Mouse (Mus musculus) ovary, adult 18-20 months (tissue): ENCODE results near the gene Cacnb2.

Experiments
- DNase-seq: peaks from one replicate; pipeline ENCODE4 v3.0.0; 2022; ENCODE audit warnings: low spot score, mixed read lengths

Cacnb2 gene

GRCm38 (mm10) chr2:14873116-14873515, 270.2 kb downstream of the Cacnb2 start:
- DNase-seq, result no peak

DNA sequence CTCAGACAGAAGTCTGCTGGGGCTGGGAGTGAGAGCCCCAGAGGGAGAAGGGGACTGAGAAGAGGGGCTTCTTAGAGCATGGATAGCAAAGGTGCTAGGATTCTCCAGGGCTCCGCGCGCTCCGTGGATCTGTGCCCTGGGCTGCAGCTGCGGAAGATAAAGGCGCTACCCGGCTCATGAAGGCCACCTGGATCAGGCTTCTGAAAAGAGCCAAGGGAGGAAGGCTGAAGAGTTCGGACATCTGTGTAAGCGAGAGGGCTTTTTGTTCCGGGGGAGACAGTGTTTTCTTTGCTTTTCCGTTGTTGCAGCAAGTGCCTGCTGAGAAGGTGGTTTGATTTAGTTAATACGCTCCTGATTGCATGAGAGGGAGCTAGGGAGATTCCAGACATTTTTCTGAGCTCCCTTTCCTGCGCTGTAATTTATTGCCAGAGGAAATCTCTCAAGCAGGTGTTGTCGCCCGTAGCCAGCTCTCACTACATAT, 270.9 kb downstream of the Cacnb2 start:
- peak; percentile 18 for DNase-seq

GRCm38 (mm10) chr2:14874281-14875037, 271.6 kb downstream of the Cacnb2 start:
- DNase-seq, result no peak

- no peak for DNase-seq
Measured at GRCm38 (mm10) chr2:14875121-14875520, 272.2 kb downstream of the Cacnb2 start.

DNA sequence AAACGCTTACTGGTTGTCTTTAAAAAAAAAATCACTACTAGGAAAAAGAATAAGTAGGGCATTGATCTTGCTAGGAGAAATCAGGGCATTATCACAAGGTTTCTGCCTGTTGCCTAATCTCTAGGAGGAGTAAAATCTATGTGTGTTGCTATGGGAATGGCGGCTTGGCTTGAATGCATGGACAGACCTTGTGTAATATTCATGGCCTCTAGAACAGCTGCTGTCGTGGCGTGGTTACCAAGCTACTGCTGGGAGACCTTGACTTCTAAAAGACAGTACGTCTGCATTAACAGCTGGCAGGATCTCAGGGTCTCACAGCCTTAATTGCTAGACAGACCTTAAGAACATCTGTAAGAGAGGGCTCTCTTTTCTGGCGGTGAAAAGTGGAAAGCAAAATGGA, 272.7 kb downstream of the Cacnb2 start:
- peak; percentile 31 for DNase-seq

GRCm38 (mm10) chr2:14878953-14879352, 276.1 kb downstream of the Cacnb2 start:
- DNase-seq, result no peak

GRCm38 (mm10) chr2:14883460-14883859, 280.6 kb downstream of the Cacnb2 start:
- DNase-seq, result no peak

DNA sequence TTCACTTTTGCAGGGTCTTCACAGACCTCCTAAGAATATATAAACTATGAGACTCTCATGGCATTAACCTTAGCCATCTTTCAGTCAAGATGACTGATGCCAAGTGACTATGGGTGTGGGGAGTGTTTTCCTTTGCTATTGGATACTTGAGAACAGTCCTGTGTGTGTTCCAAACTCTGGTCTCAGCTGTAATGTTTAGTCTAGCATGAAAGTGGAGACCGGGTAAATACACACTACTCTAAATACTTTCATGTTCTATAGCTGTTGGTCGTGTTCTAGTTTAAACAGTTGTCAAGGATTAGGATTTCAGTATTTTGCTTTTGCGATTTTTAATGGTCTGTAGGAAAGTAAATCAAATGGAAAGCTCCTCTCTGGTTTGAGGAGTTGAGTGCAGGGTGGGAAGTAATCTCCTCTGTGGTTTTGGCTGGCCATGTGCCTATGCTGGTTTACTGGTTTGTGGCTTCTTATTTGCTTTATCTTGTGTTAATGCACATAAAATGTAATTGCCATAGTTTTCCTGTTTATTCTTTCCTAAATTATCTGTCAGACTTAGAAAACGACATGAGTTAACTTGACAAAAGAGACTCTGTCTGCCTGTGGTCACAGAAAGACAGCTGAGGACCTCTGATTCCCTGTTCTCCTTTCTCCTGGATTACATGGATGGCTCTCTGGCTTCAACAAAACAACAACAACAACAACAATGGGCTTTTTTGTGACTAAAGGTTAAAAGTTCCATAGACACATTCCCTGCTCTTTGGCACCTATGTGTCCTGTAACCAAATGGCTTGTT, 285.7 kb downstream of the Cacnb2 start:
- DNase-seq, result no peak

GRCm38 (mm10) chr2:14903837-14904236, 300.9 kb downstream of the Cacnb2 start:
- DNase-seq, result no peak

- no peak for DNase-seq
Measured at GRCm38 (mm10) chr2:14904865-14905264, 302.0 kb downstream of the Cacnb2 start.

GRCm38 (mm10) chr2:14907124-14907925, 304.4 kb downstream of the Cacnb2 start:
- DNase-seq, result no peak

DNA sequence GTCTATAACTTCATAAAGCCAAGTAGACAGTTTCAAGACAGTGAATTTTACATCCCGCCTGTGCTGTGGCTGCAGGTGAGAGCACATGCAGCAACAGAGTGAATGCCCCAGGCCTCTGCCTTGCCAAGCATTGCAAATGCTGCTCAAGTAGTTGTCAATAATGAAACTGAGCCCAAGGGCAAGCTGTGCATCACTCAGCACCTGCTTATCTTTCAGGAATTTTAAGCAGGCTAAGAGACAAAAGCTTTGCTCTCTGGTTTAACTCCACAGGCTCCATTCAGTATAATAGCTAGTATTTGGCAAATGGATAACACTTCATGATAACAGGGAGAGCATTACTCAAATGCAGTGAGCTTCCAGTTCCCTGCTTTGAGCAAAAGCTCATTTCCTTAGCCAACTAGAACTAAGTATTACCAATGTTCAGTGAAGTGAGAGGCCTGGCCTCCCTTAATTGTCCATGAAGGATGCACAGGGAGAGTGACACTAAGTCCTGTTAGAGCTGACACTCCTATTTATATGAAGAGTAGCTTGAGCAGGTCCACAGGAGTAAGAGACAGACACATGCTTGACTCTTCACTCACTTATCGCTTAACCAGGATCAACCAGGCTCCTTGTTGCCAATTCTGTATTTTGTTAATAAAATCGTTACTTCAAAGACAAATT, 314.8 kb downstream of the Cacnb2 start:
- DNase-seq, result no peak

DNA sequence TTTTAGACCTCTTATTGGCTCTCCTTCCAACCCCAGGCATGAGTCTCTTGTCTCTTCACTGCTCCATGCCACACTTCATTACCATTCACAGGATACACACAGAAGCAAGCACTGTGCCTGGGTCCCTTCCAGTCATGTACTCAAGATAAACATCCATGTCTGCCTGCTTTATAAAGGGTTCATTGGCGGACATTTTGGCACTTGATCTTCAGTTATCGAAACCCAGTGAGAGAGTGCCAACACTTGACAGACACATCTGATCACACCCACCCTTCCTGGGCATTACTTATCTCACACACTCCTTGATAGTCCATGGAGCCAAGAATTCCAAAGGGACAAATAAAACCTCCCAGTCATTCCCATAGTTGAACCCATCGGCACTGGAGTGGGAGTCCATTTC, 327.0 kb downstream of the Cacnb2 start:
- DNase-seq, result no peak

GRCm38 (mm10) chr2:14931968-14932367, 329.1 kb downstream of the Cacnb2 start:
- no peak for DNase-seq

DNA sequence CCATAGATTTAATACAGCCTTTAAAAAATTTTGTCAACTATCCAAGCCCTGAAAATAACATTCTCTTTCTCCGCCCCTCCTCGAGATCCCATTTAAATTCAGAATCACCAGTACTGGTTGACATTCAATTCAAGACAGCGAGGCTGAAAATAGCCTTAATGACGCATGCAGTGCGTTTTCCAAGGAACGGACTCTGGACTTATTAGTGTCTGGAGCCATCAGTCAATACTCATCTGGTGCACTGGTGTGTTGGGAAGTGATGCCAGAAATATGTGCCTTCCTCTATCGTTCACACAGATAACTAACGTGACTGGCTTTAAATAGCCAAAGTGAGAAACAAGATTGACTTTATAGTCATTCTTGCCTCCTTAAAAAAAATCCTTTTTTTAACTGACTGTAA, 333.6 kb downstream of the Cacnb2 start:
- no peak for DNase-seq

- DNase-seq, result no peak
Measured at GRCm38 (mm10) chr2:14942261-14942660, 339.4 kb downstream of the Cacnb2 start.

DNA sequence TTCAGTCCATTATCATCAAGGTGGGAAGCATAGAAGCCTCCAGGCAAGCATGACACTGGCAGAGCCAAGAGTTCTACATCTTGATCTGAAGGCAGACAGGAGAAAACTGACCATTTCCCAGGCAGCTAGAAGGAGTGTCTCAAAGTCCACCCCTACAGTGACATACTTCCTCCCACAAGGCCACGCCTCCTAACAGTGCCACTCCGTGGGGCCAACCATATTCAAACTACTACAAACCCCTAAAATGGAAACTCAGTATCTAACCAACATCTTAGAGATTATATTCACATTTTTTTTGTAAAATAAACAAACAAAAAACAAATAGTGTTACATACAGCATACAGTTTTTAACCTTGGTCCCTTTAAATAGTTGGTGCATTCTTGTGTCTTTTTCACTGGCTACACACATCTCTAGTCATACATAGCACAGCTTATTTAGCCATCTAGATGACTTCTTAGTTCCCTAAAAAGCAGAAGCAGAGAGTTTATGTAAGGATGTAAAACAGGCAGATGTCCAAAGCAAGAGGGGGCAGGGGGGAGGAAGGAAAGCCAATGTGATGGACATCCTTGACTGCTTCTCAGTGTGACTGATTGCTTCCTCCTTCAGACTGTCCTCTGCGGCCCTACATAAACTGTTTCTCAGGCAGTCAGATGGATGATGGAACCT, 340.9 kb downstream of the Cacnb2 start:
- no peak for DNase-seq

DNA sequence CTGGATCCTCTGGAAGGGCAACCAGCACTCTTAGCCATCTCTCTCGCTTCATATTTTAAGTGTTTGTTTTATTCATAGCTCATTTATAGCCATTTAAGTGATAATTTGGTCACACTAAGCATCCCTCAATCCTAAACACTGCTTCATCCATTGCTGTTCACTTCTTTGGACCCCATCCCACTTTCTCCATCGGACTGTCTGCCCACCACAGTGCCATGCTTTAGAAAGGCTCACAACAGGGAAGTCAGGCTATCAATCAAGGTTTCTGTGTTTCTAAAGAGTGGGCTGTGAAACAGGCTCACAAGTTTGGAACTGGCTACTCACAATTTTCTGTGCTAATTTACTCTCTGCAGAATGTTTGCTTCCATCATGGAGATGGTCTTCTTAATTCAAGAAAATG, 350.2 kb downstream of the Cacnb2 start:
- no peak for DNase-seq

DNA sequence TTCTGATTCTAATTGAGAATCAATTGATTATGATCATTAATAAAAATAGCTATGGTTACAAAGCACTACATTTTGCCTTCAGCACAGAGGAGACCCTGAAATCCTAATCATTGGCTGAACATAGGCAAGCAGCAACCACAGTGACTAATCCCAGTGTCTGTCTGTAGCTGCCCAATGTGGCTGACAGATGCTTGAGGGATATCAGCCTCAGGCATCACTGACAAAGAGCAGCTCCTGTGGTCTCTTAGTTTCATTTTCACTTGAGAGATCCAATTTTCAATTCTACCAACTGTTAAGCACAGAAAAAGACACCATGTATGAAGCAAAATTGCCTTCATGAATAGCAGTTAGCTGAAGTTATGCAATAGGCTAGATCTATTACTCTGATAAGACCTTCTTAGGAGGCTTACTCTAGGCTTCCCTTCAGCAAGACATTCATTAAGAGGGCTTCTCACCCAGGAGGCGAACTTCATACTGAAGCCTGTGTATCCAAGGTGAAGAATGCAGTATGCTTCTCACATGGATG, 358.1 kb downstream of the Cacnb2 start:
- DNase-seq, result no peak

- no peak for DNase-seq
Measured at GRCm38 (mm10) chr2:14961493-14961892, 358.6 kb downstream of the Cacnb2 start.

- DNase-seq, result no peak
Measured at GRCm38 (mm10) chr2:14984029-14984428, 381.1 kb downstream of the Cacnb2 start.
